Mouse (Mus musculus) liver (tissue): Measurements from ENCODE around the gene Phf24.
"Not testable (repeated sequence)": the region's sequence is repeated elsewhere in the genome, so short reads cannot be mapped to it uniquely, and the experiment has no call there.

Experiments used
- DNase-seq: peaks from one replicate; pipeline ENCODE4 v3.0.0-alpha.2; 2020; ENCODE audit warnings: mixed read lengths

Phf24 gene

DNA sequence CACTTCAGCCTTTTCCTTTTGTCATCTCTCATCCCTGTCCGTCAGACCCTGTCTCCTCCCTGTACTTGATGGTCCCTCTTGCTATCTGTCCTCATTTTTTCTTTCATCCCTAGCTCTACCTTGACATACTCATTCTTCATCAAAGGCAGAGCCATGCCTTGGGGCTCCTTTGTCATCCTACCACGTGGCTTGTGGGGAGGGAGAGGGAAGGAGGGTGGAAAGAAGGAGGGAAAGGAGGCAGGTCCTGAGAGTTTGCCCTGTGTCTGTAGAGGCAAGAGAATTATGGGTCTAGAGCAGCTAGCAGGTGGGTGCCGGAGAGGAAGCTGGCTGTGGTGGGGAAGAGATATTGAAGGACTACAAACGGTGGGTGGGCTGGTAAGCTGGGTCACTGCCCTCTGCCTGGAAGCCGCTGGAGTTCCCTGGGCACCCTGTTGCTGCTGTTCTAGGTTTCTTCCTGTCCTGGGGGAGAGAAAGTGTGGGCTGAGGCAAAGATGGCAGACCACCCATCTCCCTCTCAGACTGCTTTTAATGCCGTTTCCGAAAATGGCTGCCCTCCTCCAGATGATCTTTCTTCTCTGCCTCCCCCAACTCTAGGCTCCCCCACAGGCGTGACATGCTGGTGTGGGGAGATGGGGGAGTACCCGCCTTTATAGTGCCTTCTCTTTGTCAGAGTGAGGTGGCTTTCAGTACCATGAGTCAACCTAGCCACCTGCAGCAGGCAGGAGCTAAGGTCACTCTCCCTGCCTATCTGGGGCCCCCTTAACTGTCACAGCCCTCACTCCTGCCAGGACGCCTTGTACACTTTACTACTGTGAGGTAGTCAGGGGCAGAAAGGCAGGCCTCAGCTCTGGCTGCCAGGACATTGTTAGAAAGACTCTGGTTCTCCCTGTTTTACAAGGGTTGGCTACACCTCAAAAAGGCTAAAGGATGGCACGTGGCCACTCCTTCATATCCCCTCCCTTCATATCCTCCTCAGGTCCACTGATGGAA lies 35.0 kb downstream of the Phf24 start:
- DNase-seq: no peak

DNA sequence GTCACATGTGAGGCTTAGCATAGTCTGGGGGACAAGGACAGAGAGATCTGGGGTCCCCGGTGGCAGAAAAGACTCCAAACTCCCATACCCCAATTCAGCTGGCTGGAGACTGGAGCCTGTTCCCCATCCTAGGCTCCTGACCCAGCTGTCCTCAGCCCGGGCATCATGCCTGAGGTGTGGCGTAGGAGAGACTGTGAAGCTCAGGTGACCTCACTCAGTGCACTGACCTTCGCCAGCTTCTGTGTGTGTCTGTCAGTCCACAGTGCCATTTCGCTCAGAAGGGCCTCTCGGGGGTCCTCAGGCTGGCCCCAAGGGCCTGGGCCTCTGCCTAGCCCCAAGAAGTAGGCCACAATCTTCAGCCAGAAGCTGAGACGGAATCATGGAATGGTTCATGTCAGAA lies 36.1 kb downstream of the Phf24 start:
- no peak for DNase-seq

DNA sequence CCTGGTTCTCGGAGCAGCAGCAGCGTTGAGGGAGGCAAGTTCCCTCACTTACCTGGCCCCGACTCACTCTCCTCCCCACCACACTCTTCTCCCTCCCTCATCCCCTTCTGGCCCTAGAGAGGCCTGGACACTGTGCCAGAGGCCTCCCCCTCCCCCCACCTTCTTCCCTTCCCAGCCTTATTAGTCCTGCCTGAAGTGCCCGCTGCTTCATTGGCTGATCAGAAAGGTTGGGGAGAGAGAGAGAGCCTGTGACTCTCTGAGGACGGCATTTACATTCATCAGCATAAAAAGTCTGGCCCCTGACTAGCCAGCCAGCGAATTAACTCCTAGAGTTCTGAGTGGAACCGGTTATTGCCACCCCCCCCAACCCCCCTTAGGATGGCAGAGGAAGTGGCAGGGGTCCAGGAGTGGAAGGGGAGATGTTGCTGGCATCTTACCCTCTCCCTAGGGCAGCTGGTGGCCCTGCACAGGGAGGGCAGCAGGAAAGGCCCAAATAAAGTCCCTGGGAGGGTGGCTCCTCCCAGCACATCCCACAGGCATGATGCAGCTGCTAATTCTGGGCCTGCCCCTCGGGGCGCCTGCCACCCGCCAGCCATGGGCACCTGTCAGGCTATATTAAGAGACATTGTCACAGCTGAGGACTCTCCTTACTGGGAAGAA lies 37.1 kb downstream of the Phf24 start:
- DNase-seq: no peak

DNA sequence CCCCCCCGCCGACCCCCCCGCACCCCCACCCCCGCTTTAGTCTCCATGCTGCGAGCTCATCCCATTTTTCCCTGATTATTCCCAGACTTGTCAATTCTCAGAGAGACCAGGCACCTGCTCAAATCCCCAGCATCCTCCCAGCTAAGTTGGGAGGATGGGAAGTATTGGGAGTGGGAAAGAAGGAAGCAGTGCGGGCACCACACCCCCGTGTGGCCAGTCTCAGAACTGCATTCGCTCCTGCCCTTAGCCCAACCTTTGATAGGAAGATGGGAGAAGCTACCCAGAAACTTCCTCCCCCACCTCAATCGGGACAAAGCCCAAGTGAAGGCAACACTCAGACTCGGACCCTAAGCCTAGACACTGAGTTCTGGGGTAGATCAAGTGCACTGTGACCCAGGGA lies 37.8 kb downstream of the Phf24 start:
- DNase-seq: peak; percentile 64

DNA sequence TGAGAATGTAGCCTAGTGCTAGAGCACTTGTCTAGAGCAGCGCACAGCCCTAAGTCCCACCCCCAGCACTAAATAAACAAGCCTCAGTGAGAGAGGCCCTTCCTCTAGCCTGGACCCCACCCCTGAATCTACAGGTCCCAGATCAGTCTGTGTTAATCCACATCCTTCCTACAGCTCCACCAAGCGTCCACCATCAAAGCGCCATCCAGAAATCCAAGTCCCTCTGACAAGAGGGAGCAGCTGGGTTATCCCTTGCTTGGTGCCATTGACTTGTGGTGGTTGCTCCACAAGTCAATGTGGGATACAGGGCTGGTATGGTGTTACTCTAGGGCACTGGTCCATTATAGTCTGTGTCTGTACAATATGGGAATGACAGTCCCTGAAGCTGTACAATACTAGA lies 38.7 kb downstream of the Phf24 start:
- DNase-seq: no peak

DNA sequence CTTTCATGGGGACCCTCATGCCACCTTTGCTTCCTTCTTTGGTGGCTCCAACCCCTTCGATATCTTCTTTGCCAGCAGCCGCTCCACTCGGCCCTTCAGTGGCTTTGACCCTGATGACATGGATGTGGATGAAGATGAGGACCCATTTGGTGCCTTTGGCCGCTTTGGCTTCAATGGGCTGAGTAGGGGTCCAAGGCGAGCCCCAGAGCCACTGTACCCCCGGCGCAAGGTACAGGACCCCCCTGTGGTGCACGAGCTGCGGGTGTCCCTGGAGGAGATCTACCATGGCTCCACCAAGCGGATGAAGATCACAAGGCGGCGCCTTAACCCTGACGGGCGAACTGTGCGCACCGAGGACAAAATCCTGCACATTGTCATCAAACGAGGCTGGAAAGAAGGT lies 40.1 kb downstream of the Phf24 start:
- DNase-seq: no peak

DNA sequence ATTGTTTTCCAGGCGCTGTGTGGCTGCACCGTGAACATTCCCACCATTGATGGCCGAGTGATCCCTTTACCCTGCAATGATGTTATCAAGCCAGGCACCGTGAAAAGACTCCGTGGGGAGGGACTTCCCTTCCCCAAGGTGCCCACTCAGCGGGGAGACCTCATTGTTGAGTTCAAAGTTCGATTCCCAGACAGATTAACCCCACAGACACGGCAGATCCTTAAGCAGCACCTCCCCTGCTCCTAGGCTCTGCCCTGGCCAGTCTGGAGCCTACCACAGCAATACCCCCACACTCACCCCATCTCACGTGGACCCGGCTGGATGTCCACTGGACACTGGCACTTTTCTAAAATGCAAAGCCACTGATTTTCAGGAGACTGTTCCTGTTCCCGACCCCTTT lies 40.8 kb downstream of the Phf24 start:
- no peak for DNase-seq

DNA sequence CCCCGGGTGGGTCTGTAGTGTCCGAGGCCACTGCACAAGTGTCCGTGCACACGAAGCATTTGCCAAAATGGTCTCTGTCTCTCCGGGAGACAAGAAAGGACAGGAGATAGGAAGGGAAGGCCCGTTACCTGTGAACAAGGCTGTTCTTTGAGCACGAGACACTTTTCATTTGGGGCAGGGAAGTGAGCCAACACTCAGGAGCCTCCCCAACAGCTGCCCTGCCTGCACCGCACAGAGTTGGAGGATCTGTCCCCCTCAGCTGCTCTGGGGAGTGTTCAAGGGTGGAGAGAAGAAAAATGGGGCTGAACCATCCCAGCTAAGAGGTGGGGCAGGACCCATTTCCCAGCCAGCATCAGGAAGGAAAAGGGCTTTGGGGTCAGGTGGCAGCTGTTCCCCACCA lies 41.5 kb downstream of the Phf24 start:
- no peak for DNase-seq

DNA sequence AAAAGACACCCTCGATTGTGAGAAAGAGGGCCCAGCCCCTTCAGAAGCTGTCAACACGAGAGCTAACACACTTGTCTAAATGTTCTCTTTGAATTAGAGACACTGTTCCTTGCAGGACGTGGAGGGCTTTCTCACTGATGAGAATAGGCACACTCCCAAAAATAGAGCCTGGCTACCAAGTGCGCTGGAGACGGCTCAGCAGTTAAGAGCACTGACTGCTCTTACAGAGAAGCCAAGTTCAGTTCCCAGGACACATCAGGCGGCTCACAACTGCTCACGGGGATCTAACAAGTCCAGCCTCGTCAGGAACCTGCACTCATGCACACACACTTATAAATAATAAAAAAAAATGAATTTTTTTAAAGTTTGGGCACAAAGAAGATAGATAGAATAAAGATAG lies 42.5 kb downstream of the Phf24 start:
- DNase-seq: no peak

DNA sequence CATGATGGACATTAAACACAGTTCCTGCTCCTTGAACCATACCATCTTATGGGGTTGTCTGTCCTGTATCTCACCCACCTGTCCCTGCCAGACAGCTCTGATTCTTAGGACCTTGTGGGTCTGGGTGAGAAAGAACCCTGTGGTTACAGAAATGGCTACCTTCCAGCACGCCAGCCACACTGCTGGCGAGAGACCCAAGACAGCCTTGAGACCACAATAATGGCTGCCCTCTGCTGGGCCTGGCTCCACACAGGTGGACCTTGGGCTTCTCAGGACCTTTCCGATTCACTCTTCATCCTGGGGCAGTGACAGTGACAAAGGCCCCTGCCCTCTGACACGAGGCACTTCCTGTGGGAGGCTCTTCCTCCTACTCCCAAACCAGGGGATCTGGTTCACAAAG lies 42.9 kb downstream of the Phf24 start:
- DNase-seq: no peak

DNA sequence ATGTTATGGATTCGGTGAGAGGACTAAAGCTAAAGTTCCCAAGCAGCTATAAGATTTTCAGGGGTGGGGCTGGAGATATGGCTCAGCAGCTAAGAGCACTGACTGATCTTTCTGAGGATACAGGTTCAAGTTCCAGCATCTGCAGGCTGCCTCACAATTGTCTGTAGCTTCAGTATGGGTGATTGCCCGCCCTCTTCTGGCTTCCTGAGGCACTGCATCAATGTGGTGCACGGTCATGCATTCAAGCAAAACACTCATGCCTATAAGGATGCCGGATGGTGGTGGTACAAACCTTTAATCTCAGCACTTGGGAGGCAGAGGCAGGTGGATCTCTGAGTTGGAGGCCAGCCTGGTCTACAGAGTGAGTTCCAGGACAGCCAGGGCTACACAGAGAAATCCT lies 45.1 kb downstream of the Phf24 start:
- DNase-seq: peak; percentile 64

DNA sequence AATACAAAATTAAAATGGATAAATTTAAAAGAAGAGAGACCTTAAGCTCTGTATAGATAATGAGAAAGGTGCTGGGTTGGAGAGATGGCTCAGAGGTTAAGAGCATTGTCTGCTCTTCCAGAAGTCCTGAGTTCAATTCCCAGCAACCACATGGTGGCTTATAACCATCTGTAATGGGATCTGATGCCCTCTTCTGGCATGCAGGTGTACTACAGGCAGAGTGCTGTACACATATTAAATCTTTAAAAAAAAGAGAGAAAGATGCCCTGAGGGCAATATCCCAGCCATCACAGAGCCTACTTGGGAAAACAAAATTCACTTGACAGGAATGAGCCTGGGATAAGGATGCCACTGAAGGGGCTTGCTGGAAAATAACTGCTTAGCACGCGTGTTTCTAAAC lies 47.0 kb downstream of the Phf24 start:
- no peak for DNase-seq

DNA sequence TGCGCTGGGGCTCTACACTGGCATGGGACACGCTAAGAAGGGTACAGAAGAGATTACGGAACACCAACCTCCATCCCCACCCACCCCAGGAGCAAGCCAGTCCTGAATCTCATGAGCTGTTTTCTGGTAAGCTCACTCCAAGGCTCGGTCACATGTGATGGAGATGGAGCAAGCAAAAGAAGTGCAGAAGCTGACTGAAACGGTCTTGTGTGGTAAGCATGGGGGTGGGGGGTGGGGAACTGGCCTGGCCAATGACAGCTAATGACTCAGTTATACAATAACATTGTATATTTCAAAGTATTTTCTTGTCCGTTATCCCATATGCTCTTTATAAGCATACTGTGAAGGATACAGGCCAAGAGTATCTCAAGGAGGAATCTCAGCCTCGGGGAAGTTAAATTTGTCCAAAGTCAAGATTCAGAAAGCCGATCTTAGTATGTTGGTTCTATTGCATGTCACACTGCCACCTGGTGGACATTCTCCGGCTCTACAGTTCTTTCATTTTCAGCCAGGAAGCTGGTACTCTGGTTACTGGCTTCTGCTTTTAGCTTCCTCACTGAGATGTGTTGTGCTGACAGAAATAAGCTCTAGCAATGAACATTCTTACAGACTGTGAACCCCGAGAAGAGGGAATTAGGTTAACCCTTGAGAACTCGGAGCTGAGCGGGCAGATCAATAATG lies 48.7 kb downstream of the Phf24 start:
- DNase-seq: peak; percentile 50

DNA sequence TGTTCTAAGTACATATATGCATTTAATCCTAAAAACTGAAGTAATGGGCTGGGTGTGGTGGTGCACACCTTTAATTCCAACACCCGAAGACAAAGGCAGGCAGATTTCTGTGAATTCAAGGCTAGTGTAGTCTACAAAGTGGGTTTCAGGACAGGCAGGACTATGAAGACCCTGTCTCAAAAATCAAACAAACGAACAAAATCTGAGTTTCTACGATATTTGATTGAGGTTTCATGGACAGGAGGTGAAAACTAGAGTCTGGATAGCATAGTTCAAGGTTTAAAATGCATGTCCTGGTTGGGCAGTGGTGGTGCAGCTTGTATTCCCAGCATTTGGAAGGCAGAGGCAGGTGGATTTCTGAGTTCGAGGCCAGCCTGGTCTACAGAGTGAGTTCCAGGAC lies 52.8 kb downstream of the Phf24 start, which contains the start of gene 1700022I11Rik:
TSS of gene 1700022I11Rik (plus strand) at position 301 of the 400 bp plus-strand sequence.
- DNase-seq: no peak

DNA sequence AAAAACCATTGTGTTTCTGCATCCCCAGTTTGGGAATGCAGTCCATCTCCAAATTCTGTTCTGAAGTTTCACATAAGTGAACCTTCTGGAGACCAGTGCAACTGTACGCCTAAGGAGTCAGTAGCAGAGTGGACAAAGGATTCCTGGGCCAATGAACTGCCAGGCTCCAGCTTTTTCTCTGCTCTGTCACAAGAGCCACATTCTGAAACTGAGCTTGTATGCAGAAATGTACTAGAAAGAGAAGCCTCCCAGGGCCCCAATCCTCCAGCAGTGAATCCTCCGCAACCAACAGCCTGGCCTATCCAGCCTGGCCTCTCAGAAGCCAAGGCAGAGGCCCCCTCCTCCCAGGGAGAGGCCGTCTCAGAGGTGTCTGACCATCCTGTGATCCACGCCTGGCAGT lies 56.5 kb downstream of the Phf24 start:
- DNase-seq: no peak

DNA sequence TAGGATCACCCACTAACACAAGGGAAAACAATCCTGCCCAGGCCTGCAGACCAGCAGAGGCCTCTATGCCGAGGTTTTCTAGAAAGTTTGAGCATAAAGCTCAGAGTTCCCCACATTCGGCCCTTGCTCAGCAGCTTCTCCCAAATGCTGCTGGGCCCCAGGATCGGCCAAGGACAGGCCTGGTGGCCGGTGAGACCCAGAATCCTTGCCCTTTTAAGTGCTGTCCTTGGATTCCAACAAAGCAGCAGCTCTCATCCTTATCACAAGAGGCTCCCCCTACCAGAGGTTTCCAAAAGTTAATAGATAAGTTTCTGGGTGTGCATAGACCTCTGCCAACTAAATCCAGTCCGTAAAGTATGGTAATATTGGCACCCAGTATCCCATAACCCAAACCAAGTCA lies 57.4 kb downstream of the Phf24 start:
- no peak for DNase-seq

DNA sequence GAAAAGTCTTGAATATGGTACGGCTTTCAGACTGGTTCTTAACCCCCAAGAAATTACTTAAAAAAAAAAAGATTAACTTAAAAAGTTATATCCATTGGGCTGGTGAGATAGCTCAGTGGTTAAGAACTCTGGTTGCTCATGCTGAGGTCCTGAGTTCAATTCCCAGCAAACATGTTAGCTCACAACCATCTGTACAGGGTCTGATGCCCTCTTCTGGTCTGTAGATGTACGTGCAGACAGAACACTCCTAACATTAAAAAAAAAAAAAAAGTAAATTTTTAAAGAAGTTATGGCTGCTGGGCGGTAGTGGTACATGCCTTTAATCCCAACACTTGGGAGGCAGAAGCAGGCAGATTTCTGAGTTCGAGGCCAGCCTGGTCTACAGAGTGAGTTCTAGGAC lies 61.6 kb downstream of the Phf24 start:
- no peak for DNase-seq

DNA sequence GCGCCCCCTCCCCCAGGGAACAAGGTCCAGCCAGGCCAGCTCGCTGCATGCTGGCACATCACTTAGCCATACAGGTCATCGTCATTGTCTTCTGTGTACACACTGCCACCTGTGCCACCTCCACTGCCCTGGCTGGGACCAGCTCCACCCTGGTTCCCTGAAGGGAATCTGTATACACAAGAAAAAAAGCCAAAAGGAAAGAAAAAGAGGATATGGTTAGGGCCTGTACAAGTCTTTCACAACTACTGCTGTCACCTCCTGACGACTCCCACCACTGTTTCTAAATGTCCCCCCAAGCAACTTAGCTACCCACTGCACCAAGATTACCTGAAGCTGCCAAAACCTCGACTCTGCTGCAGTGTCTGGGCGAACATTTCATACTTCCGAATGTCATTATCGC lies 64.0 kb downstream of the Phf24 start:
- DNase-seq: not testable (repeated sequence)

DNA sequence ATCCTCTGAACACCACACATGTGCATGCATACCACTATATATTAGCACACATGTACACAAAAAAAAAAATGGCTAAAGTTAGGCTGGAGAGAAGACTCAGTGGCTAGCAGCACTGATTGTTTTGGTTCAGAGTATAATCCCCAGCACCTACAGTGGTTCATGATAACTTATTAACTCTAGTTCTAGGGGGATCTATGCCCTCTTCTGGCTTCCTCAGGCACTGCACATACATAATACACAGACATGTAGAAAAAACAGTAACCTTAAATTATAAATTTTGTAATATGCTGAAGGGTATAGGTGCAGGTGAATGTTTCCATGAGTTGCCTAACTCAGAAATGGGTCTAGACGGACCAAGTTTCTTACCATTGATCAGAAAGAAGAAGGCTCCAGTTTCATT lies 71.8 kb downstream of the Phf24 start:
- no peak for DNase-seq
